8 mouse cellular contexts compared by ENCODE assay signal in the genomic region with DNA sequence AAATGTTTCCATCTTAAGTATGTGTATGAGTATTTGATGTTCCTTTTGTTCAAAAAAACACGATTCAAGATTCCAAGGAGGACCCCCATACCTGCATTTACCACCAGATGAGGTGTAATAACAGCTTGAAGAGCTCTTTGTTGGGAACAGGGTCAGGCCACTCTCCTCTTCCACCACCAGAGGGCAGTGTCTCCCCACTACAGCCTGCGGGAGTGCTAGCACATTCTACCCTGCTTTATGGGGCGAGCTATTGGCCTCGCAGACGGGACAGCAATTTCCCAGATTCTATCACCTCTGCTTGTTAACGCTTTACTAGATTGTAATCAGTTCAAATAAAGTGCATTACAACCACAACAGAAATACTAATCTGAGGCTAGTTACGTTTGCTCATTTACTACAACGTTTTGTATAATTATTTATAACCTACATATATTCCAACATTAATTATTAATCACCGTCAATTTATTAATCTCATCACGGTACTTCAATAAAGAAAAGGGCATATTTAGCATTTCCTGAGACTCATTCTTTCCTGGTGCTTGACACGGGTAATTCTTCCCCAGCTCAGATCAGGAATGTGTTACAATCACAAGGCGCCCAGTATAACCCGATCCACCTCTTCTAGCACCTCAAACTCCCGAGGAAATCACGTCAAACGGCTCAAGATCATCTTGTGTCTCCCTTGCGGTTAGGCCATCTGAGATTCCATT. TPM values are rescaled to one million over a fixed set of nuclear protein-coding genes. Genes with fewer than 3 reads are reported as not detected.
A peak's percentile ranks its signal among the peaks of the same experiment; 100 is the strongest.
DNase-seq lines count a peak whose midpoint lies in the region; ATAC-seq and TF ChIP-seq lines count a peak whose summit lies in the region.

No protein-coding gene starts in this region.

- TF ChIP-seq CTCF in lung, postnatal 0 days (IDR thresholded peaks at IDR 0.05), result peak; percentile 98

- no peaks in the 10 kb centered on the region for H3K9me3 ChIP-seq in embryonic facial prominence, embryonic 14.5 days (ENCODE audit: control insufficient read depth, low read length)
- no peaks in the 10 kb centered on the region for H3K9me3 ChIP-seq in lung, postnatal 0 days (ENCODE audit: low read length)

- H3K4me2 ChIP-seq in embryonic facial prominence, embryonic 14.5 days (ENCODE audit: low read depth, low read length), result no peak overlapping the region
- H3K4me2 ChIP-seq in lung, postnatal 0 days (replicated peaks; ENCODE audit: low read depth, low read length), result no peak overlapping the region

- TF ChIP-seq EP300 in lung, postnatal 0 days (IDR thresholded peaks at IDR 0.05), result no peak

- no peak overlapping the region for H3K27ac ChIP-seq in embryonic facial prominence, embryonic 14.5 days (replicated peaks; ENCODE audit: low read depth, low read length)
- no peak overlapping the region for H3K27ac ChIP-seq in lung, postnatal 0 days (ENCODE audit: low read length)

- WGBS in embryonic facial prominence, embryonic 14.5 days, result 46% methylated on average over 17 of the region's 17 CpGs
- 44% methylated on average over 17 of the region's 17 CpGs for WGBS in lung, postnatal 0 days

- H3K4me1 ChIP-seq in embryonic facial prominence, embryonic 14.5 days (ENCODE audit: control insufficient read depth, insufficient read depth, low read length), result no peaks in the 10 kb centered on the region
- no peaks in the 10 kb centered on the region for H3K4me1 ChIP-seq in lung, postnatal 0 days (ENCODE audit: insufficient read depth, low read depth, low read length)

- H3K4me3 ChIP-seq in embryonic facial prominence, embryonic 14.5 days (ENCODE audit: low read depth, low read length), result no peak overlapping the region
- no peak overlapping the region for H3K4me3 ChIP-seq in lung, postnatal 0 days (ENCODE audit: low read depth, low read length)

- no peak overlapping the region for H3K9ac ChIP-seq in embryonic facial prominence, embryonic 14.5 days (ENCODE audit: low read depth, low read length)
- H3K9ac ChIP-seq in lung, postnatal 0 days (replicated peaks; ENCODE audit: low read depth), result no peak overlapping the region

- no peaks in the 10 kb centered on the region for H3K27me3 ChIP-seq in embryonic facial prominence, embryonic 14.5 days (replicated peaks; ENCODE audit: control insufficient read depth, insufficient read depth, low read length)
- no peaks in the 10 kb centered on the region for H3K27me3 ChIP-seq in lung, postnatal 0 days (replicated peaks; ENCODE audit: insufficient read depth, low read length)

- 0 out of 2 replicates have a peak, but pooled peaks have one; percentile 44 for ATAC-seq in embryonic facial prominence, embryonic 14.5 days (ENCODE audit: low read depth)
- peak; percentile 58 for ATAC-seq in lung, postnatal 0 days

- intact Hi-C loops in heart, postnatal 14 days (cut with DNase I), result loop anchor here (1.0 to 10.0 kb wide), 5 partner anchors 122 to 669 kb away; no protein-coding TSS in a partner anchor

- H3K36me3 ChIP-seq in embryonic facial prominence, embryonic 14.5 days (ENCODE audit: control insufficient read depth, insufficient read depth, low read length), result peaks cover 47% of the 10 kb centered on the region; the same call in 1 of the 2 replicates
- H3K36me3 ChIP-seq in lung, postnatal 0 days (ENCODE audit: insufficient read depth, low read length), result no peaks in the 10 kb centered on the region

- peak; percentile 79 for DNase-seq in CD4-positive, CD25-positive, alpha-beta regulatory T cell, adult 2 months (ENCODE audit: low read depth, low spot score)
- peak; percentile 44 to 60 for DNase-seq in adrenal gland, postnatal 4 days (ENCODE audit: low spot score in 2 of 2)
- DNase-seq in embryonic facial prominence, embryonic 14.5 days (ENCODE audit: low spot score), result peak; percentile 84
- peak; percentile 79 to 88 for DNase-seq in heart, postnatal 14 days
- peak; percentile 75 for DNase-seq in layer of hippocampus, adult 11-12 months (ENCODE audit: low spot score)
- peak; percentile 80 for DNase-seq in lung, postnatal 0 days (ENCODE audit: low spot score)
- DNase-seq in ovary, postnatal 14 days (ENCODE audit: low spot score), result peak; percentile 79
- DNase-seq in thymus, postnatal 10 days (ENCODE audit: low spot score in 2 of 2), result peak; percentile 29 to 73

RNA-seq across cellular contexts. Expression of gene Rev1, which starts 56.1 kb away (rescaled TPM):
- 10 to 100 TPM; 36.2 to 44.1 TPM for total RNA-seq in adrenal gland, postnatal 4 days (2021)
- polyA plus RNA-seq in embryonic facial prominence, embryonic 14.5 days (2014; fragmentation: Nextera tagmentation; extraction: Ambion mirVana), result 20.6 and 27.7 TPM in 2 replicates
- total RNA-seq in heart, postnatal 14 days (2021), result 10 to 100 TPM; 16.2 to 19.9 TPM
- polyA plus RNA-seq in lung, postnatal 0 days (2015; fragmentation: Nextera tagmentation; extraction: Ambion mirVana), result 8.6 and 10.6 TPM in 2 replicates
